Mouse (Mus musculus): Measurements from ENCODE around the gene Tspan5. TPM values are rescaled to one million over a fixed set of nuclear protein-coding genes. Genes with fewer than 3 reads are reported as not detected.
A peak's percentile ranks its signal among the peaks of the same experiment; 100 is the strongest.

Gene Tspan5
- 6.4 and 7.4 TPM in 2 replicates for polyA plus RNA-seq (2015; fragmentation: Nextera tagmentation; extraction: Ambion mirVana)

DNA sequence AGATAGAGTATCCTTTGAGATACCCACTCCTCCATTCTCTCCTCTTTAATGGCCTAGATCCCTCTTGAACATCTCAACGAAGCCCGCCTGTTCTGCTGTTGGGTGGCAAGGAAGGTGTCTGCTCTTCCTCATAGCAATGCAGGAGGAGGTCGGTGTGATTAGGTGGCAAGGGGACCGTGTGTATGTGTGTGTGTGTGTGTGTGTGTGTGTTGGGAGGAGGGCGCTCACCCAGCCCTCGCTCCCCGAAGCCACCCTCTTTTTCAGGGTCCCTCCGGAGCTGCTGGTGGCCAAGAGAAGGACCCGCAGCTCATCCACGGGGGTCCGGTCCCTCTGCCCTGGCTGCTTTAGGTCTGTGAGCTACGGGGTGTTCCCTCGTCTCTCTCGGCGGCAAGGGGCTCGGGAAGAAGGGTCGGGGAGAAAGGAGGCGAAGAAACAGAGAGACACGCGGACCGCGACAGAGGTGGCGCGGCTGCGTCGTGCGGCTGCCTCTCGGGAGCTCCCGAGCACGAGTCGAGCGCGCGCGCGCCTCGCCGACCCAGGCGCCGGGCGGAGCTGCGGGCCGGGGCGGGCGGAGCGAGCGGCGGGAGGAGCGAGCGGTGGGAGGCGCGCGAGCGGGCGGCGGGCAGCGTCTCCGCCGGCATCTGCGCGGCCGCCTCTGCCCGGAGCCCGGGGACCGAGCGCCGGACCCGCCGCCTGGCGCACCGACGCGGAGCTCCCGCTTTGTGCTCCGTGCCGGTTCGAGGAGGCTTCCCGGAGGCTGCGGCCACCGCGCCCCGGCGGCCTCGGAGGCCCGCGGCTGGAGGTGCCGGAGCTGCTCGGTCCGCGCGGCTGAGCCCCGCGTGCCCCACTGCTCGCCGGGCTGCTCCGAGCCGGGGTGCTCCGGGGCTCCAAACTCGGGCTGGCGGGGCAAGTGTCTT, at the start of gene Tspan5:
Gene Tspan5 (plus strand): TSS at position 547 of the 917 bp plus-strand sequence.
- Histone ChIP-seq H3K4me1 (replicated peaks; ENCODE audit: control insufficient read depth, insufficient read depth, low read length) (no peaks in the 10 kb centered on the region), H3K4me3 (ENCODE audit: low read depth, low read length) (peak within 1 kb of the TSS; percentile 75), H3K27ac (ENCODE audit: low read depth, low read length) (peak within 1 kb of the TSS; percentile 51), H3K9ac (ENCODE audit: low read depth, low read length) (peak within 1 kb of the TSS; percentile 65), H3K36me3 (ENCODE audit: control insufficient read depth, insufficient read depth) (no peaks in the 10 kb centered on the region), H3K9me3 (ENCODE audit: control insufficient read depth) (no peaks in the 10 kb centered on the region), H3K27me3 (replicated peaks; ENCODE audit: control insufficient read depth, insufficient read depth, low read length) (peaks cover 11% of the 10 kb centered on the region; the same call in 1 of the 2 replicates), H3K4me2 (replicated peaks; ENCODE audit: low read depth) (peak within 1 kb of the TSS; percentile 99)
- TF ChIP-seq CTCF (IDR thresholded peaks at IDR 0.05; ENCODE audit: low read depth), result no peak
- under 1% methylated on average over 86 of the region's 100 CpGs for WGBS
- ATAC-seq, result peak; percentile 87

DNA sequence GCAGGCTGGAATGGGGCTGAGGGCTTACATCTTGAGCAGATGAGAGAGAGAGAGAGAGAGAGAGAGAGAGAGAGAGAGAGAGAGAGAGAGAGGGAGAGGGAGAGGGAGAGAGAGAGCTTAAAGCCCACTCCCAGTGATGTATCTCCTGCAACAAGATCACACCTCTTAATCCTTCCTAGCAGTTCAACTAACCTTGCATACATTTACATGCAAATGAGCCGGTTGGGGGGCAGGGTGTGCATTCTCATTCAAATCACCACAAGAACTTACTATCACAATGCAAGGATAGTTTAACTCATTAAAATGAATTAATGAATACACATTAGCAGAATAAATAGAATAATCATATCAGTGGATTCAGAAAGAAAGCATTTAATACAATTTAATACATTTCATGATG, 49.7 kb upstream of the Tspan5 start:
- no peak overlapping the region for H3K9ac ChIP-seq (ENCODE audit: low read depth, low read length)
- H3K27me3 ChIP-seq (replicated peaks; ENCODE audit: control insufficient read depth, insufficient read depth, low read length), result no peaks in the 10 kb centered on the region
- 58% methylated on average over 1 of the region's 1 CpGs for WGBS

DNA sequence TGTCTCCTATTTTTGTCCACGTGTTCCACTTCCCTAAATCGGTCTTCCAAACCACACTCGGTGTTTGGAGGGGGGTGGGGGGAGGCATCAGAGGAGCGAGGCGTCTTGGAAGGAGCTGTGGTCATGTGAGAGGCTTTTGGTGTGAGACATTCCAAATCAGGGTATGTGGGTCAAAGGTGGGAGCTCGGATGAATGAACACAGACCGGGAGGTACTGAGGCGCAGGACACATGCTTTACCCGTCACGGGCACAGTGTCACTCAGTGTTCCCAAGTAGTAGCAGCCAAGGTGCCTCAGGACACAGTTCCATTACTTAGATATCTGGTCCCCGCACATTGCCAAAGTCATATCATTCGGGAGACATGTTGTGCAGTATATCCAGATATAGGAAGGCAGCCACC, 38.6 kb upstream of the Tspan5 start:
- no peak for ATAC-seq
- Histone ChIP-seq H3K27ac (ENCODE audit: low read depth, low read length) (no peak overlapping the region), H3K4me1 (replicated peaks; ENCODE audit: control insufficient read depth, insufficient read depth, low read length) (no peaks in the 10 kb centered on the region), H3K4me3 (ENCODE audit: low read depth, low read length) (no peak overlapping the region), H3K9me3 (ENCODE audit: control insufficient read depth) (no peaks in the 10 kb centered on the region), H3K36me3 (ENCODE audit: control insufficient read depth, insufficient read depth) (no peaks in the 10 kb centered on the region), H3K9ac (ENCODE audit: low read depth, low read length) (no peak overlapping the region), H3K4me2 (replicated peaks; ENCODE audit: low read depth) (no peak overlapping the region), H3K27me3 (replicated peaks; ENCODE audit: control insufficient read depth, insufficient read depth, low read length) (no peaks in the 10 kb centered on the region)
- no peak for TF ChIP-seq CTCF (IDR thresholded peaks at IDR 0.05; ENCODE audit: low read depth)
- WGBS, result 85% methylated on average over 12 of the region's 12 CpGs

More for the DNA sequence above, 49.7 kb upstream of the Tspan5 start:
- Histone ChIP-seq H3K4me2 (replicated peaks; ENCODE audit: low read depth) (no peak overlapping the region), H3K4me3 (ENCODE audit: low read depth, low read length) (no peak overlapping the region), H3K4me1 (replicated peaks; ENCODE audit: control insufficient read depth, insufficient read depth, low read length) (no peaks in the 10 kb centered on the region), H3K27ac (ENCODE audit: low read depth, low read length) (no peak overlapping the region), H3K9me3 (ENCODE audit: control insufficient read depth) (no peaks in the 10 kb centered on the region), H3K36me3 (ENCODE audit: control insufficient read depth, insufficient read depth) (no peaks in the 10 kb centered on the region)
- ATAC-seq, result no peak
- no peak for TF ChIP-seq CTCF (IDR thresholded peaks at IDR 0.05; ENCODE audit: low read depth)

DNA sequence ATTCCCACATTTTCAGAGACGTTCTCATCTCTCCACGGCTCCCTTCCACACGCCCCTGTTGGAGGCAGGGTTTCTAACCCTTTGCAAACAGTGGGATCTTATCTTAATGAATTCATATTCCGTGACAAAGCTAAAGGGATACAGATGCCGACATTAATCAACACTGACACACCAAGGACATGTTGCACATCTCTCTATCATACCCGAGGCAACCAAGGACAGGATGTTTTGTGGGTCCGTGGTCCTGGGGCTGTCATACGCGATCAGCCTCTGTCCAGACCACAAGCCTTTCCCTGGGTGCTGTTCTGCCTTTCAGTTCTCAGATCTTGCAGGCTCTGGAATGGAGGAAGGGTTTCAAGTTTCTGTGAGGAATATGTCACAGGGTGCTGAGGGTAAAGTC, 37.5 kb upstream of the Tspan5 start:
- H3K36me3 ChIP-seq (ENCODE audit: control insufficient read depth, insufficient read depth), result no peaks in the 10 kb centered on the region
- no peak overlapping the region for H3K9ac ChIP-seq (ENCODE audit: low read depth, low read length)
- H3K27me3 ChIP-seq (replicated peaks; ENCODE audit: control insufficient read depth, insufficient read depth, low read length), result no peaks in the 10 kb centered on the region
- ATAC-seq, result no peak
- H3K9me3 ChIP-seq (ENCODE audit: control insufficient read depth), result no peaks in the 10 kb centered on the region
- H3K27ac ChIP-seq (ENCODE audit: low read depth, low read length), result no peak overlapping the region
- WGBS, result 68% methylated on average over 9 of the region's 9 CpGs
- H3K4me3 ChIP-seq (ENCODE audit: low read depth, low read length), result no peak overlapping the region
- no peaks in the 10 kb centered on the region for H3K4me1 ChIP-seq (replicated peaks; ENCODE audit: control insufficient read depth, insufficient read depth, low read length)
- no peak for TF ChIP-seq CTCF (IDR thresholded peaks at IDR 0.05; ENCODE audit: low read depth)
- H3K4me2 ChIP-seq (replicated peaks; ENCODE audit: low read depth), result no peak overlapping the region

DNA sequence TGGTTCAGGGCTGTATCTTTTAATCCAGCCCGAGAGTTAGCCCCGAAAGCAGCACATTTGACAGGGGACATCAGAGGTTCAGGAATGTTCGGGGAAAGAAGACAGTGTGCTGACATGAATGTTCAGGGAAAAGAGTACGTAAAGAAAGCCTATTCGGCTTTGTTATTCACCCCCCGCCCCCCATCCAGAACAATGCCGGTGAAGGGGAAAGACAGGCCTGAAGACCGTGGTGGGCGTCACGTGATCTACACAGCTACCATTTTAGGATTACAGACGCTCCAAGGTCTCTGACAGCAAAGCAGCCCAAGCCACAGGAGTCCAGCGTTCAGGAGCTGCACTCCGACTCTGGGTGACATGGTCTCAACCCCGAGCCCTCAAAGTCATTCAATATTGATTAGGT, 36.1 kb upstream of the Tspan5 start:
- no peak overlapping the region for H3K4me2 ChIP-seq (replicated peaks; ENCODE audit: low read depth)
- no peaks in the 10 kb centered on the region for H3K9me3 ChIP-seq (ENCODE audit: control insufficient read depth)
- no peak overlapping the region for H3K27ac ChIP-seq (ENCODE audit: low read depth, low read length)
- H3K4me3 ChIP-seq (ENCODE audit: low read depth, low read length), result no peak overlapping the region
- no peaks in the 10 kb centered on the region for H3K36me3 ChIP-seq (ENCODE audit: control insufficient read depth, insufficient read depth)
- no peak overlapping the region for H3K9ac ChIP-seq (ENCODE audit: low read depth, low read length)
- 75% methylated on average over 14 of the region's 14 CpGs for WGBS
- no peaks in the 10 kb centered on the region for H3K27me3 ChIP-seq (replicated peaks; ENCODE audit: control insufficient read depth, insufficient read depth, low read length)
- no peak for TF ChIP-seq CTCF (IDR thresholded peaks at IDR 0.05; ENCODE audit: low read depth)
- ATAC-seq, result no peak
- H3K4me1 ChIP-seq (replicated peaks; ENCODE audit: control insufficient read depth, insufficient read depth, low read length), result no peaks in the 10 kb centered on the region

DNA sequence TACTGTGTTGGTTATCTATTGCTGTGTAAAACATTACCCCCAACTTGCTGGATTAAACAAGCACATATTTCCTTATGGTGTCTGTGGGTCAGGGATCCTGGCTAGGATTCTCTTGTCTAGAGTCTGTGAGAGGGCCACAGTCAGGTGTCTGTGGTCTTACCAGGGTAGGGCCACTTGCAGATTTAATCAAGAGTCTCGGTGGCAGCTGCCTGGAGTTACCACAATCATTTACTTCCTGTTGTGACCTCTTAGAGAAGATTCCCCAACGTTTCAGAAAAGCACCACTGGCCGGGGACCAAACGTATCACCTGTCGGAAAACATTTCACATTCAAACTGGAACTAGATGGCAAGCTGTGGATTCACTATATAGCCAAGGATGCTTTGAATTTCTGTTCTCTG, 32.8 kb upstream of the Tspan5 start:
- H3K4me2 ChIP-seq (replicated peaks; ENCODE audit: low read depth), result no peak overlapping the region
- no peak overlapping the region for H3K27ac ChIP-seq (ENCODE audit: low read depth, low read length)
- H3K4me1 ChIP-seq (replicated peaks; ENCODE audit: control insufficient read depth, insufficient read depth, low read length), result no peaks in the 10 kb centered on the region
- no peak overlapping the region for H3K9ac ChIP-seq (ENCODE audit: low read depth, low read length)
- H3K4me3 ChIP-seq (ENCODE audit: low read depth, low read length), result no peak overlapping the region
- no peaks in the 10 kb centered on the region for H3K9me3 ChIP-seq (ENCODE audit: control insufficient read depth)
- no peak for TF ChIP-seq CTCF (IDR thresholded peaks at IDR 0.05; ENCODE audit: low read depth)
- H3K27me3 ChIP-seq (replicated peaks; ENCODE audit: control insufficient read depth, insufficient read depth, low read length), result no peaks in the 10 kb centered on the region
- no peaks in the 10 kb centered on the region for H3K36me3 ChIP-seq (ENCODE audit: control insufficient read depth, insufficient read depth)
- ATAC-seq, result no peak
- WGBS, result 65% methylated on average over 5 of the region's 5 CpGs

Measured in intestine, postnatal 0 days (tissue).